Mouse (Mus musculus) MEL (cell line): Measurements from ENCODE around the gene Lrrc25. TPM values are rescaled to one million over a fixed set of nuclear protein-coding genes. Genes with fewer than 3 reads are reported as not detected.

Source experiments
- DNase-seq: peaks from one replicate; pipeline ENCODE4 v3.0.0; 2011; ENCODE audit warnings: low read depth, low spot score
- H3K27ac ChIP-seq: 2 replicates; pipeline ENCODE4 v1.5.1; 2012; ENCODE audit warnings: low read depth, mild to moderate bottlenecking, control low read depth, low read length, moderate library complexity; ENCODE audit not compliant: control insufficient read depth
- H3K27me3 ChIP-seq, 2 experiments: fragments of 150-350 bp in 1 of 2; sonication (generic) in 1 of 2; 2 replicates each; pipeline ENCODE4 v1.6.1; 2012; ENCODE audit warnings: low read length in 2 of 2, mild to moderate bottlenecking in 2 of 2, improper control_type of control experiment in 1 of 2, moderate library complexity in 1 of 2; ENCODE audit not compliant: insufficient read depth in 2 of 2, control insufficient read depth in 1 of 2
- H3K36me3 ChIP-seq, 2 experiments: 2 replicates each; pipeline ENCODE4 v1.6.1; 2012 to 2014; ENCODE audit warnings: low read length in 2 of 2, improper control_type of control experiment in 1 of 2, inconsistent platforms in 1 of 2, mild to moderate bottlenecking in 1 of 2; ENCODE audit not compliant: insufficient read depth in 2 of 2, control insufficient read depth in 1 of 2
- H3K4me1 ChIP-seq, 2 experiments: fragments of 150-350 bp in 1 of 2; sonication (generic) in 1 of 2; 2 replicates each; pipeline ENCODE4 v1.6.1; 2012; ENCODE audit warnings: low read length in 2 of 2, improper control_type of control experiment in 1 of 2, mild to moderate bottlenecking in 1 of 2; ENCODE audit not compliant: insufficient read depth in 2 of 2, control insufficient read depth in 1 of 2
- H3K4me3 ChIP-seq, 2 experiments: fragments of 150-350 bp in 1 of 2; sonication (generic) in 1 of 2; 2 replicates each; pipeline ENCODE4 v1.5.1; 2012; ENCODE audit warnings: low read depth in 2 of 2, low read length in 2 of 2, mild to moderate bottlenecking in 2 of 2, moderate library complexity in 2 of 2, control low read depth in 1 of 2, improper control_type of control experiment in 1 of 2; ENCODE audit not compliant: control insufficient read depth in 1 of 2, insufficient read depth in 1 of 2
- H3K79me2 ChIP-seq: 2 replicates; pipeline ENCODE4 v1.6.1; 2012; ENCODE audit warnings: mild to moderate bottlenecking, low read length, moderate library complexity; ENCODE audit not compliant: control insufficient read depth, poor library complexity, insufficient read depth
- H3K9ac ChIP-seq: 2 replicates; pipeline ENCODE4 v1.6.1; 2012; ENCODE audit warnings: low read depth, mild to moderate bottlenecking, control low read depth, low read length, moderate library complexity; ENCODE audit not compliant: control insufficient read depth, poor library complexity, severe bottlenecking
- H3K9me3 ChIP-seq: fragments of 150-350 bp; sonication (generic); replicated peaks from 2 replicates; pipeline ENCODE4 v1.6.1; 2012; ENCODE audit warnings: mild to moderate bottlenecking, low read length, improper control_type of control experiment, moderate library complexity; ENCODE audit not compliant: insufficient read depth
- CHD1 ChIP-seq: IDR thresholded peaks from 2 replicates; pipeline ENCODE4 v1.6.1; 2012; ENCODE audit warnings: low read depth, mild to moderate bottlenecking, inconsistent platforms, low read length, improper control_type of control experiment
- CTCF ChIP-seq, 3 experiments: IDR thresholded peaks in 2 of 3; conservative IDR thresholded peaks in 1 of 3; 2 replicates each; pipeline ENCODE4 v1.5.1; 2011 to 2012; ENCODE audit warnings: low read length in 3 of 3, low read depth in 2 of 3, mild to moderate bottlenecking in 2 of 3, improper control_type of control experiment in 1 of 3, inconsistent platforms in 1 of 3, mixed read lengths in 1 of 3, moderate library complexity in 1 of 3; ENCODE audit not compliant: control insufficient read depth in 1 of 3, insufficient read depth in 1 of 3, poor library complexity in 1 of 3, severe bottlenecking in 1 of 3
- E2F4 ChIP-seq: IDR thresholded peaks from 2 replicates; pipeline ENCODE4 v1.6.1; 2011; ENCODE audit warnings: low read depth, low read length, improper control_type of control experiment, borderline replicate concordance
- EP300 ChIP-seq, 2 experiments: IDR thresholded peaks; 2 replicates each; pipeline ENCODE4 v1.6.1; 2011; ENCODE audit warnings: improper control_type of control experiment in 2 of 2, low read length in 2 of 2, low read depth in 1 of 2, mild to moderate bottlenecking in 1 of 2
- GABPA ChIP-seq: IDR thresholded peaks from 2 replicates; pipeline ENCODE4 v1.6.1; 2012; ENCODE audit warnings: low read depth, mild to moderate bottlenecking, inconsistent platforms, low read length, improper control_type of control experiment, moderate library complexity
- HCFC1 ChIP-seq: IDR thresholded peaks from 2 replicates; pipeline ENCODE4 v1.6.1; 2012; ENCODE audit warnings: low read depth, mild to moderate bottlenecking, inconsistent platforms, low read length, improper control_type of control experiment, moderate library complexity
- JUND ChIP-seq: IDR thresholded peaks from 2 replicates; pipeline ENCODE4 v1.6.1; 2011; ENCODE audit warnings: low read depth, mild to moderate bottlenecking, improper control_type of control experiment, low read length
- KAT2A ChIP-seq: conservative IDR thresholded peaks from 2 replicates; pipeline ENCODE4 v1.6.1; 2012; ENCODE audit warnings: low read depth, low read length, improper control_type of control experiment, inconsistent platforms
- MAZ ChIP-seq: IDR thresholded peaks from 2 replicates; pipeline ENCODE4 v1.6.1; 2012; ENCODE audit warnings: low read depth, mild to moderate bottlenecking, inconsistent platforms, low read length, improper control_type of control experiment
- MEF2A ChIP-seq: IDR thresholded peaks from 2 replicates; pipeline ENCODE4 v1.6.1; 2014; ENCODE audit warnings: low read depth, mild to moderate bottlenecking, inconsistent platforms, low read length, improper control_type of control experiment; ENCODE audit not compliant: poor library complexity, insufficient replicate concordance, severe bottlenecking; ENCODE audit errors: extremely low read depth
- MXI1 ChIP-seq: IDR thresholded peaks from 2 replicates; pipeline ENCODE4 v1.6.1; 2011; ENCODE audit warnings: mild to moderate bottlenecking, low read depth, low read length, improper control_type of control experiment
- NRF1 ChIP-seq: IDR thresholded peaks from 2 replicates; pipeline ENCODE4 v1.6.1; 2014; ENCODE audit warnings: low read depth, mild to moderate bottlenecking, inconsistent platforms, low read length, improper control_type of control experiment, moderate library complexity; ENCODE audit not compliant: poor library complexity, insufficient read depth, severe bottlenecking
- POLR2A ChIP-seq, 2 experiments: IDR thresholded peaks; 2 replicates each; pipeline ENCODE4 v1.6.1; 2011 to 2012; ENCODE audit warnings: low read length in 2 of 2, mild to moderate bottlenecking in 2 of 2, control low read depth in 1 of 2, improper control_type of control experiment in 1 of 2, low read depth in 1 of 2, moderate library complexity in 1 of 2; ENCODE audit not compliant: control insufficient read depth in 1 of 2, insufficient read depth in 1 of 2, poor library complexity in 1 of 2
- RAD21 ChIP-seq: IDR thresholded peaks from 2 replicates; pipeline ENCODE4 v1.6.1; 2011; ENCODE audit warnings: mild to moderate bottlenecking, low read depth, low read length, improper control_type of control experiment
- SIN3A ChIP-seq: IDR thresholded peaks from 2 replicates; pipeline ENCODE4 v1.6.1; 2012; ENCODE audit warnings: low read length, improper control_type of control experiment, inconsistent platforms
- TAL1 ChIP-seq: IDR thresholded peaks from 2 replicates; pipeline ENCODE4 v1.6.1; 2012; ENCODE audit warnings: mild to moderate bottlenecking, inconsistent platforms, low read length, moderate library complexity, mixed read lengths
- TCF12 ChIP-seq: IDR thresholded peaks from 2 replicates; pipeline ENCODE4 v1.6.1; 2014; ENCODE audit warnings: low read depth, mild to moderate bottlenecking, inconsistent platforms, low read length, improper control_type of control experiment, moderate library complexity
- UBTF ChIP-seq: IDR thresholded peaks from 2 replicates; pipeline ENCODE4 v1.6.1; 2012; ENCODE audit warnings: low read depth, mild to moderate bottlenecking, inconsistent platforms, low read length, improper control_type of control experiment, moderate library complexity, borderline replicate concordance; ENCODE audit not compliant: insufficient read depth
- USF1 ChIP-seq: IDR thresholded peaks from 2 replicates; pipeline ENCODE4 v1.6.1; 2014; ENCODE audit warnings: low read depth, mild to moderate bottlenecking, inconsistent platforms, low read length, improper control_type of control experiment, moderate library complexity
- ZKSCAN1 ChIP-seq: IDR thresholded peaks from 2 replicates; pipeline ENCODE4 v1.6.1; 2012; ENCODE audit warnings: low read depth, mild to moderate bottlenecking, inconsistent platforms, low read length, improper control_type of control experiment, moderate library complexity
- polyA plus RNA-seq, 2 experiments: library from polyadenylated mRNA; stranded (reverse) in 1 of 2; unstranded in 1 of 2; fragments of >175 nt in 1 of 2; fragments of >200 nt in 1 of 2; gene quantifications; 2 replicates each; pipeline versions ENCODE4 v1.2.1 to v1.2.4; 2012; ENCODE audit warnings: low replicate concordance in 2 of 2, low read depth in 1 of 2; ENCODE audit not compliant: insufficient read length in 2 of 2, insufficient read depth in 1 of 2, missing spikeins in 1 of 2
- total RNA-seq: library from RNA; depleted of rRNA; stranded (reverse); fragments of 300-350 nt; gene quantifications from 2 replicates; pipeline ENCODE4 v1.2.3, GENCODE M21; 2012

The Lrrc25 gene
- total and polyA plus RNA-seq, 3 experiments, result 0.39 to 1.1 TPM; not detected in 1

DNA sequence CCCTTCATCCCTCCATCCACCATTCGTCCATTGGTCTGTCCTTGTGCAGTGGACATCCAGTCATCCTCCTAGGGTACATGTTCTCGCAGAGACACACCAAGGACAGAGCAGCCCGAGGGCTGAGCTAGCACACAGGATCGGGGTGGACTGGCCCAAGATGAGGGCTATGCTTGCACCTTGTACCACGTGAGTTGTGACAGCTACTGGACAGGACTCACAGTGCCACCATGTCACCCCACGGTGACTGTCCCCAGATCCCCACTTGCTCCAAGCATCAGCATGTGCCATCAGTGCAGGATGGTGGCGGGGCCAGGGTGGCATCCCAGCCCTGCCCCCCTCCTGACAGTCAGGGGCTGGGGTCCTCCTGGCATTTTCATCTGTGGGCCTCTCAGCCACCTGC is 11.4 kb upstream of the Lrrc25 start:
- H3K4me3 ChIP-seq, result no peak overlapping the region
- DNase-seq, result no peak
- peaks cover 0 to 4% of the 10 kb centered on the region in 2 experiments; a peak in 2 of 4 replicates for H3K4me1 ChIP-seq
- H3K79me2 ChIP-seq, result peaks cover 24% of the 10 kb centered on the region
- no peaks in the 10 kb centered on the region for H3K9me3 ChIP-seq
- no peaks in the 10 kb centered on the region for H3K27me3 ChIP-seq
- H3K9ac ChIP-seq, result no peak overlapping the region
- no peaks in the 10 kb centered on the region; a peak in 1 of 4 replicates for H3K36me3 ChIP-seq
- no peak for TF ChIP-seq MEF2A
- TF ChIP-seq KAT2A, result no peak
- TF ChIP-seq TAL1, result no peak
- no peak for TF ChIP-seq UBTF
- TF ChIP-seq EP300 (IDR thresholded peaks at IDR 0.05; ENCODE audit: low read depth in 1 of 2, low read length in 2 of 2), result no peak
- no peak for TF ChIP-seq NRF1
- no peak for TF ChIP-seq JUND
- TF ChIP-seq SIN3A, result no peak
- no peak for TF ChIP-seq MXI1
- TF ChIP-seq CTCF (IDR thresholded peaks at IDR 0.05 in 2 of 3, conservative IDR thresholded peaks at IDR 0.05 in 1 of 3; ENCODE audit: control insufficient read depth in 1 of 3, insufficient read depth in 1 of 3, low read depth in 2 of 3, low read length in 3 of 3, poor library complexity in 1 of 3, severe bottlenecking in 1 of 3), result no peak
- no peak for TF ChIP-seq HCFC1
- TF ChIP-seq POLR2A (IDR thresholded peaks at IDR 0.05; ENCODE audit: control insufficient read depth in 1 of 2, insufficient read depth in 1 of 2, low read depth in 1 of 2, low read length in 2 of 2, poor library complexity in 1 of 2), result no peak
- TF ChIP-seq MAZ, result no peak
- no peak for TF ChIP-seq E2F4
- no peak for TF ChIP-seq CHD1
- TF ChIP-seq USF1, result no peak
- TF ChIP-seq GABPA, result no peak
- H3K27ac ChIP-seq, result no peak overlapping the region

DNA sequence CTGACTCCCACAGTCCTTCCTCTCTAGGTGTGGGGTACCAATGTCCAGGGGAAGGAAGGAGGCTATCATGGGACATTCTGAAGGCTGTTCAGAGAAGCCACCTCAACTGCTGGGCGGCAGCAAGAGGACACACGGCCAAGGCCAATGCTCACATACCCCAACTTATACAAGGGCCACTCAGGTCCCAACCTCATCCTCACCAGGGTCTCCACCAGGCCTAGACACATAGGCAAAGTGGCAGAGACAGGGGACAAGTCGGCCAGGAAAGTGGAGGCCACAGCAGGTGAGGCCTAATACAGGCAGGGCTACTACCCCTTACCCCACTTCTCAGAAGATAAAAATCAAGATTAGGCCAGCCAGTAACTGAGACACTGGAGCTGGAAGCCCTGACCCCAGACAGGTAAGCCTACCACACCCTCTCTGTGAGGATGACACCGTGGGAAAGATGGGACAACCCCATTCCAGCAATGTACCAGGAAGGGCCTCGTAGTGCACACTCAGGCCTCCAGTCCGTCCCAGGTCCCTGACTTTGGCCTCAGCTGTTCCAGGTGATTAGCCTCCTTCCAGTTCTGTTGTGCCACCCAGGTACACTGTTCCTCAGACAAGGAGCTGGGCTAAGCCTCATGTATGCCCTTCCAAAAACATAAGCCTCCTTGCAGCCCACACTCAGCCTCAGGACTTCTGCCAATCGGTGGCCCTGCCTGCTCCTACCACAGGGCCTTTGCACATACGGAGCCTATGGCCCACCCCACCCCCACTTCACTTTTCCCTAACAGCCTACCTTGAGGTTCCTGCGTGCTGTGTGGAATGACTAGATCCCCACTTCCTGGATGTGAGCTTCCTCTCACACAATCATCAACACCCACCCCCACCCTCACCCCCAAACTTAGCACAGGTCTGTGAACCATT is 9.8 kb upstream of the Lrrc25 start:
- peaks cover 26% of the 10 kb centered on the region for H3K79me2 ChIP-seq
- TF ChIP-seq ZKSCAN1 (no peak), KAT2A (no peak), TCF12 (no peak), RAD21 (no peak)
- TF ChIP-seq, all 39 proteins: peak for 0
- no peaks in the 10 kb centered on the region for H3K9me3 ChIP-seq
- no peak overlapping the region for H3K27ac ChIP-seq
- no peak overlapping the region for H3K4me3 ChIP-seq
- H3K4me1 ChIP-seq, result peaks cover 0 to 8% of the 10 kb centered on the region in 2 experiments; a peak in 3 of 4 replicates
- no peak overlapping the region for H3K9ac ChIP-seq
- no peaks in the 10 kb centered on the region; a peak in 2 of 4 replicates for H3K36me3 ChIP-seq
- DNase-seq, result no peak
- H3K27me3 ChIP-seq, result no peaks in the 10 kb centered on the region
